Mouse (Mus musculus): ENCODE measurements around the gene 1700109H08Rik.

DNA sequence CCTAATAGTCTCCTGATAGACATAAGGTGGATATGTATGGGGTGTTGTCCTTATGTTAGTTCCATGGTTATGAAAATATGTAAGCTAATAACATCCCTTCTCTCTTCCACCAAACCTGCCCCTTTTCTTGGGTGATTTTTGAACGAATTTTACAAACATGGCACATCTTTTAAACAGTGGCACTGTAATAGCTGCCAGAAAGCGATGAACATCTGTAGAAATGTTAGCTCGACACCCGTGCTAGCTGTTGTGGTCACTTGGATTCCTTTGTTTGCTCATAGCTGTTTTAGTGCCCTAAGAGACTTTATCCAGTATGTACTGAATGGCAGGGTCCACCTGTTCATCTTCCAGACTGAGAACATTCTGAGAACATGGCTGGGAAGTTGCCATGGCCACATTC lies at the start of gene 1700109H08Rik:
- TF ChIP-seq CTCF (IDR thresholded peaks at IDR 0.05; ENCODE audit: low read depth, low read length) (no peak), POLR2A (IDR thresholded peaks at IDR 0.05; ENCODE audit: borderline replicate concordance, low read depth, low read length) (no peak)

All from bone marrow macrophage, adult 2 months (primary cell).